Mouse (Mus musculus): ENCODE measurements around the gene Spon1. TPM values are rescaled to one million over a fixed set of nuclear protein-coding genes. Genes with fewer than 3 reads are reported as not detected.

The Spon1 gene
- 1.6 and 2.5 TPM in 2 replicates for polyA plus RNA-seq (2012; rRNA removed; ENCODE audit: low replicate concordance)

GRCm38 (mm10) chr7:113765667-113766497 is at the start of gene Spon1:
TSS of gene Spon1 (plus strand) at chr7:113765998.

